Mouse (Mus musculus) intestine, postnatal 0 days (tissue): ENCODE measurements around the gene Cd274. TPM values are rescaled to one million over a fixed set of nuclear protein-coding genes. Genes with fewer than 3 reads are reported as not detected.
"Not testable (repeated sequence)": the region's sequence is repeated elsewhere in the genome, so short reads cannot be mapped to it uniquely, and the experiment has no call there.

Experiments
- ATAC-seq: fragments of 200-750 bp; cut with Nextera tagmentation; 2 replicates; pipeline ENCODE4 v1.8.0; 2017; ENCODE audit warnings: mild to moderate bottlenecking, moderate TSS enrichment, moderate library complexity
- H3K27ac ChIP-seq: fragments of 300-500 bp; sonication (generic); 2 replicates; pipeline ENCODE4 v1.5.1; 2014; ENCODE audit warnings: mild to moderate bottlenecking, low read depth, low read length, moderate library complexity
- H3K27me3 ChIP-seq: fragments of 300-500 bp; sonication (generic); replicated peaks from 2 replicates; pipeline ENCODE4 v1.6.1; 2014; ENCODE audit warnings: low read length, mixed read lengths; ENCODE audit not compliant: control insufficient read depth, insufficient read depth
- H3K36me3 ChIP-seq: fragments of 300-500 bp; sonication (generic); 2 replicates; pipeline ENCODE4 v1.6.1; 2014; ENCODE audit warnings: mild to moderate bottlenecking, moderate library complexity; ENCODE audit not compliant: control insufficient read depth, insufficient read depth
- H3K4me1 ChIP-seq: fragments of 300-500 bp; sonication (generic); replicated peaks from 2 replicates; pipeline ENCODE4 v1.6.1; 2014; ENCODE audit warnings: antibody characterized with exemption, low read length, mixed read lengths; ENCODE audit not compliant: control insufficient read depth, insufficient read depth
- H3K4me2 ChIP-seq: fragments of 300-500 bp; sonication (generic); replicated peaks from 2 replicates; pipeline ENCODE4 v1.6.1; 2014; ENCODE audit warnings: low read depth, mild to moderate bottlenecking, moderate library complexity
- H3K4me3 ChIP-seq: fragments of 300-500 bp; sonication (generic); 2 replicates; pipeline ENCODE4 v1.5.1; 2014; ENCODE audit warnings: low read depth, low read length
- H3K9ac ChIP-seq: fragments of 300-500 bp; sonication (generic); 2 replicates; pipeline ENCODE4 v1.6.1; 2014; ENCODE audit warnings: mild to moderate bottlenecking, low read depth, low read length
- H3K9me3 ChIP-seq: fragments of 300-500 bp; sonication (generic); 2 replicates; pipeline ENCODE4 v1.6.1; 2016; ENCODE audit warnings: mixed run types; ENCODE audit not compliant: control insufficient read depth
- CTCF ChIP-seq: sonication (generic); IDR thresholded peaks from 2 replicates; pipeline ENCODE4 v1.5.1; 2016; ENCODE audit warnings: low read depth, mild to moderate bottlenecking, control low read depth, antibody characterized with exemption, moderate library complexity
- WGBS: fragments of 180-500 bp; shearing (Covaris S2); extraction: QIAGEN DNeasy Blood & Tissue Kit; methylation state at CpG from one replicate; pipeline ENCODE4 v1.1.7; 2014; 5-methylcytosine and 5-hydroxymethylcytosine counted together
- polyA plus RNA-seq: library from polyadenylated mRNA; unstranded; fragments of >200 nt; fragmentation: Nextera tagmentation; extraction: Ambion mirVana; gene quantifications from 2 replicates; pipeline ENCODE4 v1.2.1, GENCODE M21; 2015

Cd274 gene
- polyA plus RNA-seq, 1 experiment from 2014 or later = 0.30 TPM

DNA sequence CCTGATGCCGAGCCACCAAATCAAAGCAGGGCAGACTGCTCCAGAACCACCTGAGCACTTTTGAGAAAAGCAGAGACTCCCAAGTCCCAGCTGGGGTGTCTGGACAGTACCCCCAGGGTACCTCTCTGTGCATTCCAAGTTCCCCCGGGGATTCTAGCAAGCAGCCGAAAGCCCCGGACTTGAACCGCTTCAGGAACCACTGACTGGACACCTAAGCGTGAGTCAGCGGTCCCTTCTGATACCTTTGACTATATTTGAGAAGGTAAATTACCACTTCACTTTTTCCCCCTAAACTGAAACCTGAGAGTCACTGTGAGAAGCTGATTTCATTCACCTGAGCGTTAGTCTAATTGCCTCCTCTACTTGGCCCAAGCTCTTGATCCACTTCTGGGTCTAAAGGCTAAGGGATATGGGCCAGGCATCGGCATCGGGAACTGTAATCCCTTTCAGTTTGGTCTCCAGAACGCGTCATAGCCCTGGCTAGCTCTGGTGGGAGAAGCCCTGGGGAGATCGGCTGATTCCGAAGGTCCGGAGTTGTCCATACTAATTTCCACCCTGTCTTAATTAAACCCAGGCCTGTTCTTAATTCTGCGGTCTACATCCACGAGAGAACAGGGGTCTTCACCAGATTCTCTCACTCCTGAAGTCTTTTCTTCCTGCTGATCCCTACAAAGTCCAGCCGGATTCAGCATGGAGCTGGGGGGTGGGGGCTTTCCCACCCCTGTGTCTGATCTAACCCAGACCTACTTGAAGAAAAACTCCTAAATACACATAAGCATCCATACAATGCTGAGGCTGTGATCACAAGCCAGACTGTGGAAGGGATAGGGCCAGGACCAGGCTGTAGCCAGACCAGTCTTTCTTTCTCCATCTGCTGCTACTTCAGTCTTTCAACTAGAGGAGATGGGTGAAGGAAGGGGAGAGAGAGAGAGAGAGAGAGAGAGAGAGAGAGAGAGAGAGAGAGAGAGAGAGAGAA, 39.1 kb downstream of the Cd274 start:
- whole genome bisulfite sequencing = 88% methylated on average over 18 of the region's 18 CpGs
- Histone ChIP-seq H3K27me3 (no peaks in the 10 kb centered on the region), H3K9ac (no peak overlapping the region), H3K4me1 (no peaks in the 10 kb centered on the region), H3K27ac (no peak overlapping the region), H3K36me3 (no peaks in the 10 kb centered on the region), H3K4me3 (no peak overlapping the region), H3K4me2 (no peak overlapping the region), H3K9me3 (no peaks in the 10 kb centered on the region)
- ATAC-seq = no peak
- no peak for TF ChIP-seq CTCF

DNA sequence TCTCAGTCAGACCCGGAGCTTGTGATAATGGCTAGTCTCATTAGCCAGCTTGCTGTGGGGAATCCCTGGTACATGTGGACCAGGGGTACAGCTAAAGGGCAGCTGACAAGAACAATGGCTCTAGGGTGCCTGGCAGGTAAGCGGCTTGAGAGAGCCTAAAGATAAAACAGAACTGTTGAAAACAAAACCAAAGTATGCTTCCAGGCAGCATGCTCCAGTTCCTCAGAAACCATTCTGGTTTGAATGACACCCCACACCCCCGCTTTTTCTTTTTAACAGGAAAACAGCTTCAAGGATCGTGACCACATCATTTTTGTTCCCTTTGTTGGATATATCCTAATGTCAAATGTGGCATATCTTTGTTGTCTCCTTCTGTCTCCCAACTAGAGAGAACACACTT, 43.4 kb downstream of the Cd274 start, which contains the start of gene Pdcd1lg2:
Gene Pdcd1lg2, plus strand, starts transcription at position 301 of the 400 bp plus-strand sequence.
- Histone ChIP-seq H3K4me2 (no peak within 1 kb of the TSS), H3K9me3 (no peaks in the 10 kb centered on the region), H3K27me3 (no peaks in the 10 kb centered on the region), H3K36me3 (no peaks in the 10 kb centered on the region), H3K4me1 (no peaks in the 10 kb centered on the region), H3K9ac (no peak within 1 kb of the TSS), H3K4me3 (no peak within 1 kb of the TSS), H3K27ac (no peak within 1 kb of the TSS)
- no peak for TF ChIP-seq CTCF
- 94% methylated on average over 4 of the region's 4 CpGs for WGBS
- ATAC-seq = no peak

GRCm38 (mm10) chr19:29412476-29413420, 45.5 kb downstream of the Cd274 start:
- Histone ChIP-seq H3K9ac (no peak overlapping the region), H3K4me2 (no peak overlapping the region), H3K4me3 (no peak overlapping the region), H3K27ac (no peak overlapping the region), H3K4me1 (no peaks in the 10 kb centered on the region; the same call in 1 of the 2 replicates), H3K36me3 (no peaks in the 10 kb centered on the region), H3K27me3 (no peaks in the 10 kb centered on the region), H3K9me3 (no peaks in the 10 kb centered on the region)
- TF ChIP-seq CTCF = no peak
- no peak for ATAC-seq
- WGBS = 62% methylated on average over 6 of the region's 6 CpGs

- Histone ChIP-seq H3K9ac (no peak overlapping the region), H3K4me2 (no peak overlapping the region), H3K9me3 (no peaks in the 10 kb centered on the region), H3K4me1 (no peaks in the 10 kb centered on the region; the same call in 1 of the 2 replicates), H3K4me3 (no peak overlapping the region), H3K27me3 (no peaks in the 10 kb centered on the region), H3K27ac (no peak overlapping the region), H3K36me3 (no peaks in the 10 kb centered on the region)
- WGBS = 90% methylated on average over 3 of the region's 3 CpGs
- no peak for ATAC-seq
- no peak for TF ChIP-seq CTCF
Measured at GRCm38 (mm10) chr19:29414513-29414912, 47.3 kb downstream of the Cd274 start.

- H3K9me3 ChIP-seq, H3K4me2 ChIP-seq, H3K36me3 ChIP-seq, H3K4me1 ChIP-seq, ATAC-seq, H3K4me3 ChIP-seq, H3K27ac ChIP-seq, H3K9ac ChIP-seq, H3K27me3 ChIP-seq: not testable (repeated sequence)
Measured at GRCm38 (mm10) chr19:29414917-29415316, 47.7 kb downstream of the Cd274 start.

DNA sequence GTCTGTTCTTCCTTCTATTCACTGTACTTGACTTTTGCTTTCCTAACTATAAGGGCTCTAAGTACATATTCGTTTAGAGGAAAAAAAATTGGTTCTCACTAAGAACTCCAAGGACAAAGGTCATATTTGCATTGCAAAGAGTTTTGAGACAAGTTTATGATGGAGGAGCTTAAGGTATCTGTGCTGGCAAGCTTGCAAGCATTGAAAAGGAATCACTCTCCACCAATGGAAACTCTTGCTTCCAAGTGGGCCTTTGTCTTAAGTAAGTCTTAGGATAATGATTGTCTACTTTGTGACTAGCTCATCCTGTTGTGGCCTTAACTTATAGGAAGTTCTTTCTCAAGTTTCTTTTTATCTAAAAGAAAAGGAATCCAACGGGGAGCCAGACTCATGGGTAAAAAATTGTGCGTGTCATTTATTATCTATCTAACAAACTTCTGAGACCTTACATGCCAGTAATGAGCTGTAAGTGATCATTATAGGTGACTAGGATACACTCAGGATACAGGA, 49.2 kb downstream of the Cd274 start:
- Histone ChIP-seq H3K4me2 (no peak overlapping the region), H3K4me3 (no peak overlapping the region), H3K9me3 (no peaks in the 10 kb centered on the region), H3K36me3 (no peaks in the 10 kb centered on the region), H3K27me3 (no peaks in the 10 kb centered on the region), H3K27ac (no peak overlapping the region), H3K4me1 (no peaks in the 10 kb centered on the region; the same call in 1 of the 2 replicates), H3K9ac (no peak overlapping the region)
- peak; percentile 43; the same call in 1 of the 2 replicates for ATAC-seq
- WGBS = 22% methylated on average over 3 of the region's 3 CpGs
- TF ChIP-seq CTCF = no peak
